Mouse (Mus musculus) G1E (cell line): Measurements from ENCODE around the gene Olfr473.

ENCODE experiments used
- CTCF ChIP-seq: IDR thresholded peaks from 2 replicates; pipeline ENCODE4 v1.5.1; 2012; ENCODE audit warnings: low read depth, low read length, inconsistent platforms, mixed read lengths
- POLR2AphosphoS5 ChIP-seq: IDR thresholded peaks from 2 replicates; pipeline ENCODE4 v1.6.1; 2012; ENCODE audit warnings: low read depth, low read length, inconsistent platforms; ENCODE audit not compliant: insufficient replicate concordance

DNA sequence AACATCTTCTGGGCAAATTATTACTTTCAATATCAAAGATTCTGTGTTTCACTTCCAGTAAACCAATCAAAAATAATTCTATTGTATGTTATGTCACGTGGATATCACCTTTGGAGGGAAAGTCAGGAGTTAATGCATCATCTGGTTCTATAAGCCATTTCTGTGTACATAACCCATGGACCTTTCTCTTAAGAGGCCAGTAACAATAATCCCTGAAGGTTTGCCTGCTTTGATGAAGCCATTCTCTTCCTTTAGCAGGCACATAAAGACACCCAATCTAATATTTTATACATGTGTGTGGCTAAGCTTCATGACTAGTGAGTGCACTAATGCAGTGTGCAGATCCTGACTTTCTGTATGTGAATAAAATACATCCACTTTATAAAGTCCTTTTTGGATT, 34.3 kb downstream of the Olfr473 start, which contains the start of gene Olfr476:
- TF ChIP-seq CTCF: no peak
- no peak for TF ChIP-seq POLR2AphosphoS5
